Mouse (Mus musculus): ENCODE measurements around the gene Gm8257.

Gm8257 gene

DNA sequence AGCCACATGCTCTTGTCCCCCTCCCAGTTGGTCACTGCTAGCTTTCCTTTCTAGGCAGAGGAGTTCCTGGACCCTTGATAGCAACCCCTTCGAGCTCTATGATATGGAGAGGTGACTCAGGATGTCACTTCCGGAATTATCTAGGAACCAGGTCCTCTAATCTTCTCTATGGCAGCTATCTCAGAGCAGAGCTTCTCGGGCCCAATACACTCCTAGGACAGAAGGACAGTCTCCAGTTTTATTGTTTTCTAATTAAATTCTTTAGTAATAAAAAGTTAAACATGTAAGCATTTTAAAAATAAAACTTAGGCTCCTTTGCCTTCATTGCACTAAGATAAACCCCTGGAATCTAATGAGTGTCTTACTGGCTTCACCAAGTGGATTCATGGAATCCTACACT is at the start of gene Gm8257:
Gene Gm8257 (minus strand): TSS at position 101 of the 400 bp plus-strand sequence.
- WGBS: 85% methylated on average over 3 of the region's 3 CpGs

DNA sequence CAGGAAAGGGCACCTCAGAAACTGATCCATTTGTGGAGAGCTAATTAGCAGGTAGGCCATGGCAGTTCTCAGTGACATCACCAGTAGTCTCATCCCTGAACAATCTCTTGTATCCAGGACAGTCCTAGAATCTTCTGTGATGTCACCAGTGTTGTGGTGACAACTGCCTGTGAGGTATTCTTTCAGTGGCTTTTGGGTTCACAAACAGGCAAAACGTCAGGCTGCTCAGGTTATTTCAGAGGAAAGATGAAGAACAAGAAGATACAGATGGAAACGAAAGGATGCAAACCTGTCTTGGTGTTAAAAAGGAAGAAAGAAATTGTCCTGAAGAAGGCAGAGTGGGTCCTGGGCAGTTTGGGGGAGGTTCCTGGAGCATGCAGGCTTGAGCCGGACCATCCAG is 44.0 kb upstream of the Gm8257 start, which contains the start of gene Gm8267:
Gene Gm8267 (minus strand): TSS at position 101 of the 400 bp plus-strand sequence.
- WGBS: 85% methylated on average over 3 of the region's 3 CpGs

DNA sequence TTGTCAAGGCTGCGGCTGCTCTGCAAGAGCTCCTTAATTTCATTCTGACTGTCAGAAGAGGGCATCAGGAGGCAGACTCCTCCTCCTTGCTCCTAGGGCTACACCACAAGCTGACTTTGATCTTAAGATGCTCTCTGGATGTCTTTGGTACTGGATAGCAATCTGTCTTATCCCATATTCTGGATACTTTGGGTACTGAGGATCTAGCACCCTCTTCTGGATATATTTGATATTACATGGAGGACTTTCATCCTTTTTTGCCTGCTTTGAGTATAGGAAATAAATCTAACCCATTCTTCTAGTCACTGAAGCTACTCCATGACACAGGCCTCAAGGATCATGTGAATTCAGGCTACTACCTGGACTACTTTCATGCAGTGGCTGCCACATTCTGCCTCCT is 36.5 kb upstream of the Gm8257 start:
- WGBS: 72% methylated on average over 1 of the region's 1 CpGs

DNA sequence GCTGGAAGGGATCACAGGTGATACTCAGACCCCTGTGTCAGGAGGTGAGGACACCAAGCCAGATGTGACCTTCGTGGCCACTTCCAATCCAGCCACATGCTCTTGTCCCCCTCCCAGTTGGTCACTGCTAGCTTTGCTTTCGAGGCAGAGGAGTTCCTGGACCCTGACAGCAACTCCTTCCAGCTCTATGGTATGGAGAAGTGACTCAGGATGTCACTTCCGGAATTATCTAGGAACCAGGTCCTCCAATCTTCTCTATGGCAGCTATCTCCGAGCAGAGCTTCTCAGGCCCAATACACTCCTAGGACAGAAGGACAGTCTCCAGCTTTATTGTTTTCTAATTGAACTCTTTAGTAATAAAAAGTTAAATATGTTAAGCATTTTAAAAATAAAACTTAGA is 78.5 kb downstream of the Gm8257 start, which contains the start of gene Gm5624:
Gene Gm5624 (minus strand): TSS at position 202 of the 400 bp plus-strand sequence.
- WGBS: 77% methylated on average over 4 of the region's 4 CpGs

Data from cerebral cortex, adult 2 months (tissue).